Mouse (Mus musculus) heart, embryonic 11.5 days (tissue): ENCODE results near the gene 4930412O13Rik. TPM values are rescaled to one million over a fixed set of nuclear protein-coding genes. Genes with fewer than 3 reads are reported as not detected.
A peak's percentile ranks its signal among the peaks of the same experiment; 100 is the strongest.

Source experiments
- ATAC-seq: fragments of 200-750 bp; cut with Nextera tagmentation; replicated peaks from 2 replicates; pipeline ENCODE4 v1.8.0; 2017; ENCODE audit warnings: moderate library complexity; ENCODE audit not compliant: insufficient number of reproducible peaks, low FRiP score, low TSS enrichment
- H3K27ac ChIP-seq: fragments of 300-500 bp; sonication (generic); 2 replicates; pipeline ENCODE4 v1.5.1; 2014; ENCODE audit warnings: mild to moderate bottlenecking, low read depth, low read length
- H3K27me3 ChIP-seq: fragments of 300-500 bp; sonication (generic); 2 replicates; pipeline ENCODE4 v1.6.1; 2014; ENCODE audit warnings: mild to moderate bottlenecking, low read length, mixed read lengths; ENCODE audit not compliant: control insufficient read depth, insufficient read depth
- H3K36me3 ChIP-seq: fragments of 300-500 bp; sonication (generic); 2 replicates; pipeline ENCODE4 v1.6.1; 2014; ENCODE audit warnings: mild to moderate bottlenecking, low read length, moderate library complexity, mixed read lengths; ENCODE audit not compliant: control insufficient read depth, insufficient read depth
- H3K4me1 ChIP-seq: fragments of 300-500 bp; sonication (generic); 2 replicates; pipeline ENCODE4 v1.6.1; 2014; ENCODE audit warnings: low read length; ENCODE audit not compliant: control insufficient read depth, insufficient read depth
- H3K4me2 ChIP-seq: fragments of 300-500 bp; sonication (generic); 2 replicates; pipeline ENCODE4 v1.6.1; 2014; ENCODE audit warnings: mild to moderate bottlenecking, moderate library complexity
- H3K4me3 ChIP-seq: fragments of 300-500 bp; sonication (generic); 2 replicates; pipeline ENCODE4 v1.5.1; 2014; ENCODE audit warnings: low read depth, low read length
- H3K9ac ChIP-seq: fragments of 300-500 bp; sonication (generic); 2 replicates; pipeline ENCODE4 v1.6.1; 2014; ENCODE audit warnings: mild to moderate bottlenecking, low read depth, low read length, moderate library complexity
- H3K9me3 ChIP-seq: fragments of 300-500 bp; sonication (generic); replicated peaks from 2 replicates; pipeline ENCODE4 v1.6.1; 2016; ENCODE audit warnings: low read length; ENCODE audit not compliant: control insufficient read depth
- WGBS: fragments of 180-500 bp; shearing (Covaris S2); extraction: QIAGEN DNeasy Blood & Tissue Kit; methylation state at CpG from one replicate; pipeline ENCODE4 v1.1.7; 2014; ENCODE audit not compliant: insufficient replicate concordance; 5-methylcytosine and 5-hydroxymethylcytosine counted together
- polyA plus RNA-seq: library from polyadenylated mRNA; unstranded; fragments of >200 nt; fragmentation: Nextera tagmentation; extraction: Ambion mirVana; gene quantifications from 2 replicates; pipeline ENCODE4 v1.2.1, GENCODE M21; 2014

Gene 4930412O13Rik
- polyA plus RNA-seq, 1 experiment from 2014 or later, result not detected

DNA sequence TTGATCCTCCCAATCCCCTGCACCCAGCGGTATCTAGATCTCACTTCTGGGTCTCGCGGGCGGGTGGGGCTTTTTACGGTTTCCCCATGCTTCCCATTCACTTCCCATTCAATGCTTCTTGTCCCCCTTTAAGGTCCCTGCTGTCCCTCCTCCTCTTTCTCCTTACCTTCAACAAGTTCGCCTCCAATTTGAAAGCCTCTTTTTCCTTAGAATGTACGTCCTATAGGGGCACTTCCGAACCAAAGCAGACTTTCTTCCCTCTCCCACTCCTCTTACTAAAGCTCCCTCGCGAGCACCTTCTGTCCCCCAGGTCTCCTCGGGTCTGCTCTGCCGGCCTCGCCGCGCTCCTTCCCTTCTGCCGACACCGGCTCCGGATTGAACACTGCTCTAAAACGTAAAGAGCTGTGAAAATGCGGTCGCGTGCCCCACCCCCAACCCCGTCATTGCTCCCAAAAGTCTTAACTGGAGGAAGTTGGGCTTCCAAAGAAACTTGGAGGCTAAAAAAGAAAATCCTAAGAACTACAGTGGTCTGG lies 8.7 kb downstream of the 4930412O13Rik start, which contains the start of gene Gata3:
Gene Gata3 (minus strand): TSS at position 384 of the 533 bp plus-strand sequence.
- peak within 1 kb of the TSS; percentile 69 for H3K4me2 ChIP-seq
- no peak within 1 kb of the TSS for H3K27ac ChIP-seq
- no peak for ATAC-seq
- no peaks in the 10 kb centered on the region for H3K36me3 ChIP-seq
- no peaks in the 10 kb centered on the region for H3K9me3 ChIP-seq
- under 1% methylated on average over 23 of the region's 23 CpGs for WGBS
- H3K4me1 ChIP-seq, result peaks cover 4% of the 10 kb centered on the region; the same call in 1 of the 2 replicates
- peak within 1 kb of the TSS; percentile 39 for H3K4me3 ChIP-seq
- H3K27me3 ChIP-seq, result peaks cover 92% of the 10 kb centered on the region
- no peak within 1 kb of the TSS for H3K9ac ChIP-seq

DNA sequence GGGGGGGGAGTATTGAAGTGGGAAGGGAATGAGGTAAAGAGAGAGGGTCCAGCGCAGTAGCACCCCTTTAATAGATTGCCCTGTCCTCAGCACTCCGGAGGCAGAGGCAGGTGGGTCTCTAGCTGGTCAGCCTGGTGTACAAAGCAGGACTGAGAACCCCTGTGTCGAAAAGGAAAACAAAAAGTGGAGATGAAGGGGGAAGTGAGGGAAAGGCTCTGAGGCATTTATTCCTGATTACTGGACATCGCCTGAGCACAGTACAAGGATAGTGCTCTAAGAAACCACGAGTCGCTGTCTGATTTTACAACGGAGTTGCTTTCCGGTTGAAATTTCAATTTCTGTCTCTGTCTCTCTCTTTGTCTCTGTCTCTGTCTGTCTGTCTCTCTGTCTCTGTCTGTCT lies 9.2 kb downstream of the 4930412O13Rik start:
- peak overlapping the region; percentile 39 for H3K4me3 ChIP-seq
- H3K4me2 ChIP-seq, result peak overlapping the region; percentile 69; the same call in 1 of the 2 replicates
- ATAC-seq, result no peak
- H3K9ac ChIP-seq, result no peak overlapping the region
- H3K4me1 ChIP-seq, result peaks cover 4% of the 10 kb centered on the region; the same call in 1 of the 2 replicates
- WGBS, result 7% methylated on average over 8 of the region's 8 CpGs
- no peak overlapping the region for H3K27ac ChIP-seq
- no peaks in the 10 kb centered on the region for H3K36me3 ChIP-seq
- peaks cover 92% of the 10 kb centered on the region for H3K27me3 ChIP-seq
- H3K9me3 ChIP-seq, result no peaks in the 10 kb centered on the region

DNA sequence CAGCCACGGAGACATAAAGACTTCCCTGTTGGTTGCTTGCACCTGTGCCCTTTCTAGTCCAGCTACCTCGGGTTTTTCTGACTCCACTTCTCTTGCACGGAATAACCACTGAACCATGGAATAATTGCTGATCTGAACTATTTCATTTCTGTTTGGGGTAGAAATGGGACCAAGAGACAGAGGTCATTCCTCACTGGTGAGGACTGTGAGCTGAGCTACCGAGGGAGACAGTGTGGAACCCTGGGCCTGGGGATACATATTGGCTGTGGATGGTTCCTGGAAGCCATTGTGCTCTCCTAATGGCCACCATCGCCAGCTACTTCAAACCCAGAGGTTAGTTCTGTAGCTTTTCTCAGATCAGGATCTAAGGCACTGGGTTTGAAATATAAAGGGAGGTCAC lies 9.9 kb downstream of the 4930412O13Rik start:
- Histone ChIP-seq H3K27me3 (peaks cover 92% of the 10 kb centered on the region), H3K4me2 (no peak overlapping the region), H3K36me3 (no peaks in the 10 kb centered on the region), H3K4me1 (peaks cover 6% of the 10 kb centered on the region; the same call in 1 of the 2 replicates), H3K27ac (no peak overlapping the region), H3K9me3 (no peaks in the 10 kb centered on the region), H3K4me3 (no peak overlapping the region), H3K9ac (no peak overlapping the region)
- WGBS, result 4% methylated on average over 5 of the region's 5 CpGs
- ATAC-seq, result no peak

DNA sequence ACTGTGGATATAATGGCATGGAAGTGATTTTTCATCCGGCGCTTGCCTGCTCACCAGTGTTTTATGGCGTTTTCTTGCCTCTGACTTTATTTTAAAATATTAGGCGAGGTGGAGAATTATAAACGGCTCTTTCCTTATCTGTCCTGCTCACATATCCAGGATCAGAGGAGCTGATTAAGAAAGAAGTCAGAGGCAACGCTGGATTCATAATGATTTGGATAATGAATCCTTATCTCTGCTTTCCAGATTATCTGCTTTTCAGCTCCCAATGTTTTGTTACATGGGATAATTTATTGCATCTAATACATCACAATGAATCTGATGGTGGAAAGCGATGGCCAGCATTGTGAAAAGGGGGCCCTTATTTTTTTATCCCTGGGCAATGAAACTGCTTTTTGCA lies 11.5 kb downstream of the 4930412O13Rik start:
- WGBS, result 10% methylated on average over 7 of the region's 7 CpGs
- H3K4me1 ChIP-seq, result peaks cover 7% of the 10 kb centered on the region; the same call in 1 of the 2 replicates
- H3K36me3 ChIP-seq, result no peaks in the 10 kb centered on the region
- no peak overlapping the region for H3K4me3 ChIP-seq
- peaks cover 92% of the 10 kb centered on the region for H3K27me3 ChIP-seq
- H3K27ac ChIP-seq, result no peak overlapping the region
- no peak overlapping the region for H3K4me2 ChIP-seq
- ATAC-seq, result no peak
- H3K9ac ChIP-seq, result no peak overlapping the region
- H3K9me3 ChIP-seq, result no peaks in the 10 kb centered on the region

DNA sequence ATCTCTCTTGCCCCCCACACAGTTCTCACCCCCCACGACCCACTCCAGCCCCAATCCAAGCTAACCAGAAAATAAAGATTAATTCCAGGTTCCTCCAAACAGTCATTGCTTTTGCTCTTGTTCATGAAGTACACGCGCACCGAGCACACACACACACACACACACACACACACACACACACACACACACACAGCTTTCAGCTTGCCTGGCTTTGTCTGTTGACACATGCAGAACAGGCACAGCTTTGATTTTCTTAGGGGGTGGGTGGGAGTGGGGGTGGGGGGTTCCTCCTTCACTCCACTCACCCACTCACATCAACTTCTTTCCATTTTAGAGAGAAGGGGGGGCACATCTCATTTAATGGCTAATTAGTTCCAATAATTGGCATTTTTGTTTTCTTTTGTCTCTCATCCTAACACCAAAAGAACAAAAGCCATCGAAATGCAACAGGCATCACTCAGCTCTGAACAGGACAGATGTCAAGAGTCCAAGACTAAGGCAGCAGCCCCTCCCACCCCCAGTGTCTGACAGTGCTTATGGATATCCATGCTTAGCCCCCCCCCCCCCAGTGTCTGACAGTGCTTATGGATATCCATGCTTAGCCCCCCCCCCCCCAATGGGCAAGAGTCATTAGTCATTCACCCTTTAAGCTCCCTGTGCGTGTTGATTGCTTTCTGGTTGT lies 12.4 kb downstream of the 4930412O13Rik start:
- whole genome bisulfite sequencing, result under 1% methylated on average over 6 of the region's 6 CpGs
- Histone ChIP-seq H3K27ac (no peak overlapping the region), H3K9ac (no peak overlapping the region), H3K4me2 (no peak overlapping the region), H3K9me3 (no peaks in the 10 kb centered on the region), H3K36me3 (no peaks in the 10 kb centered on the region), H3K27me3 (peaks cover 92% of the 10 kb centered on the region), H3K4me1 (peaks cover 7% of the 10 kb centered on the region; the same call in 1 of the 2 replicates), H3K4me3 (no peak overlapping the region)
- ATAC-seq, result no peak

DNA sequence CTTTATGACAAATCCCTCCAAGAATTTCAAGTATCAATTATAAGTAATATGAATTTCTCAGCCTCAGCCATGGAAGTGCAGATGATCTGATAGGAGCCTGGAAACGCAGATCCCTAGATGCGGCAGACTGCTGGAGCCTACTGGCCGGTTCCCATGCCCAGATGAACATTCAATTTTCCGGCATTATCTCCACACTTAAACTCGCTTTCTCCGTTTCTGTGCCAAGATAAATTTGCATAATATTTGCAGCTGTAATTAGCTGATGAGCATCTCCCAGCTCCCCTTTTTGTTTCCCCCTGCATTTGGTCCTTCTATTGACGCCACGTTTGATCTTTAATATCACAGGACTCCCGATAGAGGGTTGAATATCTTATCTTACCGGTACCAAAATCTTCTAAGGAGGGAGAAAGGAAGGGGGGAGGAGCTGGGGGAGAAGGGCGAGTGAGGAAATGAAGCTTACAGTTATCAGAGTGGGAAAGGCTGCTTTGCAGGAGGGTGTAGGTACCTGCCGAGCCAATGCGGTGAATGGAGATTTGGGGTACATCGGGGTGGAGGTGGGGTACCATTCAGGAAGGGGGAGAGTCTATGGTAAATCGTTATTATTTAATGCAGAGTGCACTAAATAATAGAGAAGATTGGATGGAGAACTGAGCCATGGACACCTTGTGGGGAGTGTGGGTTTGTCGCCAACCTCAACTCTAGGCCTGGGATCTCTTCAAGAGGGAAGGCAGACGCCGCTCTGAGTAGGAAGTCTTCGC lies 14.0 kb downstream of the 4930412O13Rik start:
- no peaks in the 10 kb centered on the region for H3K36me3 ChIP-seq
- ATAC-seq, result no peak
- no peak overlapping the region for H3K4me3 ChIP-seq
- no peak overlapping the region for H3K9ac ChIP-seq
- H3K9me3 ChIP-seq, result no peaks in the 10 kb centered on the region
- H3K27me3 ChIP-seq, result peaks cover 85% of the 10 kb centered on the region
- WGBS, result under 1% methylated on average over 19 of the region's 19 CpGs
- peaks cover 3% of the 10 kb centered on the region; the same call in 1 of the 2 replicates for H3K4me1 ChIP-seq
- no peak overlapping the region for H3K27ac ChIP-seq
- H3K4me2 ChIP-seq, result peak overlapping the region; percentile 56; the same call in 1 of the 2 replicates

DNA sequence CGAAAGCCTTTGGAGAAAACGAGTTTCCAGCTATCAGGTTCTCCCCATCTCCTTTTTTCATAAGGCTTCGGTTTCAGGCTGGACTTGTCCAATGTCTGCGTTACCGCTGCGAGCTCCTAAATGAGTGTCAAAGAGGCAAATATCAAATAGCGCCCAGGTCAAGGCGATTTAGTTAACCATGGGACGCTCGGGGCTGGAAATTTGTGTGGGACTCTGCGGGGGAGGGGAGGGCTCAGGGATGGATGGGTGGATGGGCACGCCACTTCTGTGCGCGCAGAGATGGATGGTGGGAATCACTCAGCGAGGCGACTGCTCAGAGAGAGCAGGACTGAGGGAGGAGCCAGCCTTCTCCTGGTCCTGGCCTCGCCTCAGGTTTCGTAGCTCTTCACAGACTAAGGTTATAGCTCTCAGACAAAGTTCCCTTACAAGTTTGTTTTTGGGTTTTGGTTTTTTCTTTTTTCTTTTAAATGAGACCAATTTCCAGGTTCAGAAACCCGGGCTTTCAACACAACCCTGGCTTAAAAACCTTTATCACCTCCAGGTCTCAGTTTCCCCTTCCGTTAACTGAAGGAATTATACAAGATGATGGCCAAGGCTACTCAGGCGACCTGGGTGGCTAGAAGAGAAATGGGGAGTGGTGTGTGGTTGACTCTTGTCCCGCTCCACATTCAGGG lies 15.2 kb downstream of the 4930412O13Rik start:
- Histone ChIP-seq H3K4me3 (peak overlapping the region; percentile 31), H3K36me3 (no peaks in the 10 kb centered on the region), H3K4me1 (peaks cover 3% of the 10 kb centered on the region; the same call in 1 of the 2 replicates), H3K27me3 (peaks cover 77% of the 10 kb centered on the region), H3K27ac (no peak overlapping the region), H3K9me3 (no peaks in the 10 kb centered on the region), H3K9ac (no peak overlapping the region), H3K4me2 (peak overlapping the region; percentile 56)
- ATAC-seq, result no peak; the same call in 1 of the 2 replicates
- WGBS, result 1% methylated on average over 22 of the region's 22 CpGs

DNA sequence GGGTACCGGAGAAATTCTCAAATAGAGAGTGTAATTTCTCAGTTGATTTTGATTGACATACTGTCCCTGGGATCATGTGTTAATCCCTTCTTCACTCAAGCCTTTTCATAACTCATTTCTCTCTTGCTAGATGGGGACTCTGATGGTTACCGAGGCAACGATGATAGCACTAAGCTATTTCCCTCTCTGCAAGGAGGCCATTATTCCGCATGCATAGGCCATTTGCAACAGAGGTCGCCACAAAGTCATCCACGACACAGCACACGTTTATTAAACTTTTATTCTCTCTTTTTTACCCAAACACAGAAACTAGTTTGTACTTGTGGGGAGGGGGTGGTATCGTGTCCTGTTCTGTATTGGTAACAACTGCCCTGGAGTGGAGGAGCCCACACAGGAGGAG lies 16.8 kb downstream of the 4930412O13Rik start:
- 18% methylated on average over 8 of the region's 8 CpGs for WGBS
- H3K4me2 ChIP-seq, result no peak overlapping the region
- peaks cover 71% of the 10 kb centered on the region for H3K27me3 ChIP-seq
- no peaks in the 10 kb centered on the region for H3K36me3 ChIP-seq
- H3K4me3 ChIP-seq, result no peak overlapping the region
- no peak overlapping the region for H3K9ac ChIP-seq
- no peak overlapping the region for H3K27ac ChIP-seq
- H3K4me1 ChIP-seq, result peaks cover 3% of the 10 kb centered on the region; the same call in 1 of the 2 replicates
- no peak for ATAC-seq
- no peaks in the 10 kb centered on the region for H3K9me3 ChIP-seq
